Mouse (Mus musculus) urinary bladder, postnatal 25 days (tissue): ENCODE data around the gene Chka.

Source experiments
- DNase-seq: peaks from one replicate; pipeline ENCODE4 v3.0.0; 2022; ENCODE audit warnings: low spot score

Chka gene

GRCm38 (mm10) chr19:3916727-3917126 lies 65.2 kb downstream of the Chka start:
- DNase-seq, result no peak

- no peak for DNase-seq
These were observed 68.4 kb downstream of the Chka start for GRCm38 (mm10) chr19:3919928-3920327.

GRCm38 (mm10) chr19:3922661-3923371 lies 71.2 kb downstream of the Chka start:
- DNase-seq, result no peak

GRCm38 (mm10) chr19:3923586-3923985 lies 72.0 kb downstream of the Chka start:
- DNase-seq, result no peak

GRCm38 (mm10) chr19:3924190-3924589 lies 72.6 kb downstream of the Chka start:
- DNase-seq, result no peak

GRCm38 (mm10) chr19:3924868-3925267 lies 73.3 kb downstream of the Chka start:
- DNase-seq, result no peak

GRCm38 (mm10) chr19:3925859-3926258 lies 74.3 kb downstream of the Chka start:
- no peak for DNase-seq

- no peak for DNase-seq
These were observed 74.7 kb downstream of the Chka start for GRCm38 (mm10) chr19:3926279-3926678.

GRCm38 (mm10) chr19:3926685-3927084 lies 75.1 kb downstream of the Chka start:
- no peak for DNase-seq

GRCm38 (mm10) chr19:3927989-3928388 lies 76.4 kb downstream of the Chka start:
- DNase-seq, result no peak

- no peak for DNase-seq
These were observed 77.2 kb downstream of the Chka start for GRCm38 (mm10) chr19:3928779-3929178.

GRCm38 (mm10) chr19:3929211-3929941 lies 77.8 kb downstream of the Chka start, which contains the start of gene Aldh3b1:
Aldh3b1 (minus strand) TSS chr19:3929808.
- peak; percentile 72 for DNase-seq

GRCm38 (mm10) chr19:3930262-3931057 lies 78.9 kb downstream of the Chka start:
- no peak for DNase-seq

- DNase-seq, result no peak
These were observed 80.1 kb downstream of the Chka start for GRCm38 (mm10) chr19:3931716-3932115.

- peak; percentile 57 for DNase-seq
These were observed 83.7 kb downstream of the Chka start, which contains the start of gene Unc93b1 for GRCm38 (mm10) chr19:3935032-3935895. Unc93b1 (plus strand) TSS chr19:3935186.

GRCm38 (mm10) chr19:3935896-3936850 lies 84.6 kb downstream of the Chka start:
- DNase-seq, result peak; percentile 54

- no peak for DNase-seq
These were observed 90.7 kb downstream of the Chka start for GRCm38 (mm10) chr19:3942315-3942714.

- DNase-seq, result no peak
These were observed 91.6 kb downstream of the Chka start for GRCm38 (mm10) chr19:3942986-3943735.
